Mouse (Mus musculus): ENCODE results near the gene Pdcl2.

Gene Pdcl2

DNA sequence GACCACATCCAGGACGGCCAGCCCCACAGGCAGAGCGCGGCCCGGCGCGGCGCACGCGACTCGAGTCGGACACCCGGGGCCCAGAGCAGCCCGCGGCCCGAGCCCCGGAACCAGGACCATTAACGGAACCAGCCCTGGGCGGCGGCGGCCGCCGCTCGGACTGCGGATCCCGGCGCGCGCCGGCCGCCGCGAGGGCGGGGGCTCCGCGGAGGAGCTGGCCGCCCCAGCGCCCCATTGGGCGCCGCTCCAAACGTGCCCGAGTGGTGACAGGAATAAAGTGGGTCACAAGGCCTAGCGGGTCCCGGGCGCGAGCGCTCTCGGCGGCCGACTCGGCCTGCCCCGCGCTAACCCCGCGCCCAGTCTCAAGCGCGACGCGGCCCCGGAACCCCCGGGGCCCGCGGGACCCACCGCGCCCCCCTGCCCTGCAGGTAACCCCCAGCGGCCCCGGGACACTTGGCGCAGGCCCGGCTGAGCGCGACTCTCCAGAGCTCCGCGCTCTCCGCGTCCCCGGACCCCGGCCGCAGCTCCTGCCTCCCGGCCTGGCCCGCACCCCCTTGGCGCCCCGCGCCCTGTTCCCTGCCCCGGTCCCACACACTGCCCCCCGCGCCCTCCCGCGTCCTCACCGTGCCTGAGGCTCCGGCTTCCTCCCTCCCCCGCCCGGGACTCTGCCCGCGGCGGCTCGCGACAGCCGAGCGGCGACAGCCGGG lies 27.1 kb downstream of the Pdcl2 start:
- in situ Hi-C loops (cut with MboI; ENCODE audit: low sequenced_read_pairs): no loop called here

DNA sequence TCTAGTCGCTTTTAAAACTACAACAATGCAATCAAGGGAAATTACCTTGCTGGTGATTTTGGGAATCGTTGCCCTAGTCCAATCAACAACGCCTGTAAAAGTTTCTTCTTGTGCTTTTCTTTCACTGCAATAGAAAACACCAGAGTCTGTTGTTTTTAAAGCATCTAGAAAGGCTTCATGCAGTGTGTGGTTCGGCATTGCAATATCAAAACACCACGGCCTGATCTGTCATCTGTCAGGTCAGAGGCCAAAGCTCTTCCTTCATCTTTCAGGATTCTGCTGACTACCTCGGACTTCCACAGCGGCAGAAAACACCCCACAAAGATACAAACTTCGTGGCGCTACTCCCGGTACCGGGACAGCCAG lies 27.6 kb downstream of the Pdcl2 start:
- in situ Hi-C loops (cut with MboI; ENCODE audit: low sequenced_read_pairs): no loop called here

DNA sequence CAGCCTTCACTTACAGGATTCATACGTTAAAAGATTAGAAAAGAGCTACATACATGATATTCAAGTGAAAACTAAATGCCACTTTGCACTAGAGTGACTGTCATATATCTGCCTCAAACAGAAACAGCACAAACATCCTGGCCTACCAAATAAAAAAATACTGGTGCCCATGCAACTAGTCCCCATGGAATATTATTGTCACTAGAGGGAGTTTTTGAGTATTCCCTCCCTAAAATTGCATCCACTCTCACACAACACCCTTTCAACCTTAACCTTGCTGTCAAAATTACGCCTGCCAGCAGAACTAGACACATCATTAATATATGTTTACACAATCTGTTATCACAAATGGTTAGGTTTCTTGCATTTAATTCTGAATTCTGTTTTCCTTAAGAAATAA lies 28.9 kb downstream of the Pdcl2 start:
- in situ Hi-C loops (cut with MboI; ENCODE audit: low sequenced_read_pairs): no loop called here

DNA sequence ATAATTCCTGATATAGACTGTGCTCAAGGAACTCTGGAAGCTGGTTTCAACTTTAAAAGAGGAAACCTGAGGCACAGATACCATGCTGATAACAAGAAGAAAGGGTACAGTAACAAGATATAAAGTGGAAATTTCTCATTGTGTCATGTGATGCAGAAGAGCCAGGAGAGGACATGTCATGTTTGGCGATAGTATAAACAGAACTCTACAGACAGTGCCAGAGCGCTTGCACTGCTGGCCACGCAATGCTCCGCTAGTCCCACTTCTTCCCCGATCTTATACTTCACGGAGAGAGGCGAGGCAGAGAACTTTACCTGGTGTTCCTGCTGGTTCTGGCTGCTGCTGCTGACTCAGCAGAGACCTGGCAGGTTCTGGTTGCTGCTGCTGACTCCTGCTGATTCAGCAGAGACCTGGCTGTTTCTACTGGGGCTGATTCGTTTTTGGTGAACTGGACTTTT lies 41.7 kb downstream of the Pdcl2 start:
- in situ Hi-C loops (cut with MboI; ENCODE audit: low sequenced_read_pairs): no loop called here

DNA sequence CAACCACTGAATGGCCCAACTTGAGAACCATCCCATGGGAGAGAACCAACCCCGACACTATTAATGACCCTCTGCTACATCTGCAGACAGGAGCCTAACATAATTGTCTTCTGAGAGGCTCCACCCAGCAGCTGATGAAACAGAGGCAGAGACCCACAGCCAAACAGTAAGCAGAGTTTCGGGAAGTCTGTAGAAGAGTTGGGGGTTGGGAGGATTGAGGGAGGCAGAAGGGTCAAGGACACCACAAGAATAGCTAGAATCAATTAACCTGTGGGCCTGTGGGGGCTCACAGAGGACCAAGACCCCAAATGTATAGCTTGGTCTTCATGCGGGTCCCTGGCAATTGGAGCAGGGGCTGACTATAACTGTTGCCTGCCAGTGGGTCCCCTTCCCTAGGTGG lies 42.7 kb downstream of the Pdcl2 start:
- in situ Hi-C loops (cut with MboI; ENCODE audit: low sequenced_read_pairs): no loop called here

DNA sequence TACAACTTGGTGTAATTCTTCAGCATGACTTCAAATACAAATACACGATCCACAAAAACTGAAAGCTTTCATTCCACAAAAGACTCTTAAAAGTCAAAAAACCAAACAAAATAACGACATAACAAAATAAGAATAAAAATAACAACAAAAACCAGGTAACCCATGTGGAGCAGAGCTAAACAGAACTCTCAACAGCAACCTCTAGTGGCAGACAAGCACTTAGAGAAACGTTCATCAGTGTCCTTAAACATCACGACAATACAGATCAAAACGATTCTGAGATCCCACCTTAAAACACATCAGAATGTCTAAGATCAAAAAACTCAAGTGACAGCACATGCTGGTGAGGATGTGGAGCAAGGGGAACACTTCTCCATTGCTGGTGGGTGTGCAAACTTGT lies 43.9 kb downstream of the Pdcl2 start:
- in situ Hi-C loops (cut with MboI; ENCODE audit: low sequenced_read_pairs): no loop called here

DNA sequence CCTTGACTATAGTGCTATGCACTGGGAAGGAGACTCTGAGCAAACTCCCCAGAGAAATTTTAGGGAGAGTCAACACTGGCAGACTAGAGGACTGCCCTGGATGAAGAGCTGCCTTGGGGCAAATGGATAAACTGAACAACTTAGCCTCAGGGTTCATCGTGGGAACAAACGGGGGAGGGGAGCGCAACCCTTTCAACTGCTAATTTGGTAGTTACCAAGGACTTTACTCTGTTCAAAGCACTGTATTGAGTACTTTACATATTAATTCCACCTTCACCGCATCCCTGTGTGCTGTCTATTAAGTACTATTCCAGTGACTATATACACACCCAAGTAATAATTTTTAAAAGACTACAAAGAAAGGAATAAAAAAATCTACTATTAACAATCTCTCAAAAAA lies 45.3 kb downstream of the Pdcl2 start:
- in situ Hi-C loops (cut with MboI; ENCODE audit: low sequenced_read_pairs): no loop called here

DNA sequence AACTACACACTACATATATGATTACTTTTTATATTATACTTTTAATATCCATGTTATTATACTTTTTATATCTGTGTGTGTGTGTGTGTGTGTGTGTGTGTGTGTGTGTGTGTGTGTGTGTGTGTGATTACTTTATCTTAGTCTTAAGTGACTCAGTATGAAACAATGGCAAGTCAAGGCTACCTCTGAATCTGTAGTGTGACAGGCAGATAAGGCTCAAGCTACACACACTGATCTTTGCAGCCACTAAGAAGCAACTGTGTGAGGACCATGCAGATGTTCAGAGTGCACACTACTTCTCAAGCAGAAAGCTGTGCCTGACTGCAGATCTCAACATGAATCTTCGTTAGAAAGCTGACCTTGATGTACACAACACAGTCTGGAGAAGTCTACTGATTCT lies 47.1 kb downstream of the Pdcl2 start:
- in situ Hi-C loops (cut with MboI; ENCODE audit: low sequenced_read_pairs): no loop called here

DNA sequence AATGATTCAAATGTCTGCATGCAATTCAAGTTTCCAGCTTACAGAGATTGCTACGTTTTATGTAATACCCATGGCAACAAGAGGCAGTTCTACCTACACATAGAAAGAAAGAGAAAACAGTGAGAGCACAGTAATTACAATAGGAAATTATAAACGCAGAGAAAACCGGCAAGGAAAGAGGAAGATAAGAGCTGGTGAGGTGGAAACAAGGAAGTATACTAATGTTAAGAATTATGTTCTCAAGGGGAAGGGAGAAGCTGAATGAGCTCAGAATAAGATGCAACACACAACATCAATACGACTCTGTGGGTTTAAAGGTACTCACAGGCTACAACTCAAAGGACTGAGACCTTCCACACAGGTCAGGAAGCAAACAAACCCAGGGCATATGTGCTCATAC lies 56.0 kb downstream of the Pdcl2 start:
- in situ Hi-C loops (cut with MboI; ENCODE audit: low sequenced_read_pairs): no loop called here

Measured in CH12F3 (cell line).